Mouse (Mus musculus) MEL (cell line): ENCODE measurements at regions not wholly inside any gene's neighbourhood (a gene's known extent, or its start where the extent isn't known, plus 50 kb on each side); places are given as distances from the start of the nearest gene placed in this dataset.
A peak's percentile ranks its signal among the peaks of the same experiment; 100 is the strongest.

Experiments used
- DNase-seq: peaks from one replicate; pipeline ENCODE4 v3.0.0; 2011; ENCODE audit warnings: low read depth, low spot score
- H3K27ac ChIP-seq: 2 replicates; pipeline ENCODE4 v1.5.1; 2012; ENCODE audit warnings: low read depth, mild to moderate bottlenecking, control low read depth, low read length, moderate library complexity; ENCODE audit not compliant: control insufficient read depth
- H3K27me3 ChIP-seq, 2 experiments: fragments of 150-350 bp in 1 of 2; sonication (generic) in 1 of 2; 2 replicates each; pipeline ENCODE4 v1.6.1; 2012; ENCODE audit warnings: low read length in 2 of 2, mild to moderate bottlenecking in 2 of 2, improper control_type of control experiment in 1 of 2, moderate library complexity in 1 of 2; ENCODE audit not compliant: insufficient read depth in 2 of 2, control insufficient read depth in 1 of 2
- H3K36me3 ChIP-seq, 2 experiments: 2 replicates each; pipeline ENCODE4 v1.6.1; 2012 to 2014; ENCODE audit warnings: low read length in 2 of 2, improper control_type of control experiment in 1 of 2, inconsistent platforms in 1 of 2, mild to moderate bottlenecking in 1 of 2; ENCODE audit not compliant: insufficient read depth in 2 of 2, control insufficient read depth in 1 of 2
- H3K4me1 ChIP-seq, 2 experiments: fragments of 150-350 bp in 1 of 2; sonication (generic) in 1 of 2; 2 replicates each; pipeline ENCODE4 v1.6.1; 2012; ENCODE audit warnings: low read length in 2 of 2, improper control_type of control experiment in 1 of 2, mild to moderate bottlenecking in 1 of 2; ENCODE audit not compliant: insufficient read depth in 2 of 2, control insufficient read depth in 1 of 2
- H3K4me3 ChIP-seq, 2 experiments: fragments of 150-350 bp in 1 of 2; sonication (generic) in 1 of 2; 2 replicates each; pipeline ENCODE4 v1.5.1; 2012; ENCODE audit warnings: low read depth in 2 of 2, low read length in 2 of 2, mild to moderate bottlenecking in 2 of 2, moderate library complexity in 2 of 2, control low read depth in 1 of 2, improper control_type of control experiment in 1 of 2; ENCODE audit not compliant: control insufficient read depth in 1 of 2, insufficient read depth in 1 of 2
- H3K79me2 ChIP-seq: 2 replicates; pipeline ENCODE4 v1.6.1; 2012; ENCODE audit warnings: mild to moderate bottlenecking, low read length, moderate library complexity; ENCODE audit not compliant: control insufficient read depth, poor library complexity, insufficient read depth
- H3K9ac ChIP-seq: 2 replicates; pipeline ENCODE4 v1.6.1; 2012; ENCODE audit warnings: low read depth, mild to moderate bottlenecking, control low read depth, low read length, moderate library complexity; ENCODE audit not compliant: control insufficient read depth, poor library complexity, severe bottlenecking
- H3K9me3 ChIP-seq: fragments of 150-350 bp; sonication (generic); replicated peaks from 2 replicates; pipeline ENCODE4 v1.6.1; 2012; ENCODE audit warnings: mild to moderate bottlenecking, low read length, improper control_type of control experiment, moderate library complexity; ENCODE audit not compliant: insufficient read depth
- BHLHE40 ChIP-seq: IDR thresholded peaks from 2 replicates; pipeline ENCODE4 v1.6.1; 2012; ENCODE audit warnings: low read depth, mild to moderate bottlenecking, inconsistent platforms, low read length, improper control_type of control experiment, borderline replicate concordance
- CHD1 ChIP-seq: IDR thresholded peaks from 2 replicates; pipeline ENCODE4 v1.6.1; 2012; ENCODE audit warnings: low read depth, mild to moderate bottlenecking, inconsistent platforms, low read length, improper control_type of control experiment
- CHD2 ChIP-seq: IDR thresholded peaks from 2 replicates; pipeline ENCODE4 v1.6.1; 2011; ENCODE audit warnings: low read length, improper control_type of control experiment
- ELF1 ChIP-seq: IDR thresholded peaks from 2 replicates; pipeline ENCODE4 v1.6.1; 2014; ENCODE audit warnings: low read depth, mild to moderate bottlenecking, inconsistent platforms, low read length, improper control_type of control experiment, moderate library complexity
- HCFC1 ChIP-seq: IDR thresholded peaks from 2 replicates; pipeline ENCODE4 v1.6.1; 2012; ENCODE audit warnings: low read depth, mild to moderate bottlenecking, inconsistent platforms, low read length, improper control_type of control experiment, moderate library complexity
- MYB ChIP-seq: IDR thresholded peaks from 2 replicates; pipeline ENCODE4 v1.6.1; 2011; ENCODE audit warnings: mild to moderate bottlenecking, low read depth, low read length, improper control_type of control experiment
- NELFE ChIP-seq: IDR thresholded peaks from 2 replicates; pipeline ENCODE4 v1.6.1; 2011; ENCODE audit warnings: low read depth, low read length, improper control_type of control experiment
- NRF1 ChIP-seq: IDR thresholded peaks from 2 replicates; pipeline ENCODE4 v1.6.1; 2014; ENCODE audit warnings: low read depth, mild to moderate bottlenecking, inconsistent platforms, low read length, improper control_type of control experiment, moderate library complexity; ENCODE audit not compliant: poor library complexity, insufficient read depth, severe bottlenecking
- POLR2AphosphoS2 ChIP-seq: IDR thresholded peaks from 2 replicates; pipeline ENCODE4 v1.6.1; 2011; ENCODE audit warnings: low read length, improper control_type of control experiment
- SMC3 ChIP-seq: IDR thresholded peaks from 2 replicates; pipeline ENCODE4 v1.6.1; 2011; ENCODE audit warnings: low read depth, low read length, improper control_type of control experiment
- TAL1 ChIP-seq: IDR thresholded peaks from 2 replicates; pipeline ENCODE4 v1.6.1; 2012; ENCODE audit warnings: mild to moderate bottlenecking, inconsistent platforms, low read length, moderate library complexity, mixed read lengths
- UBTF ChIP-seq: IDR thresholded peaks from 2 replicates; pipeline ENCODE4 v1.6.1; 2012; ENCODE audit warnings: low read depth, mild to moderate bottlenecking, inconsistent platforms, low read length, improper control_type of control experiment, moderate library complexity, borderline replicate concordance; ENCODE audit not compliant: insufficient read depth
- USF1 ChIP-seq: IDR thresholded peaks from 2 replicates; pipeline ENCODE4 v1.6.1; 2014; ENCODE audit warnings: low read depth, mild to moderate bottlenecking, inconsistent platforms, low read length, improper control_type of control experiment, moderate library complexity
- USF2 ChIP-seq, 2 experiments: IDR thresholded peaks; 2 replicates each; pipeline ENCODE4 v1.6.1; 2011 to 2012; ENCODE audit warnings: improper control_type of control experiment in 2 of 2, low read length in 2 of 2, borderline replicate concordance in 1 of 2, inconsistent platforms in 1 of 2, low read depth in 1 of 2, mild to moderate bottlenecking in 1 of 2; ENCODE audit not compliant: insufficient read depth in 1 of 2

DNA sequence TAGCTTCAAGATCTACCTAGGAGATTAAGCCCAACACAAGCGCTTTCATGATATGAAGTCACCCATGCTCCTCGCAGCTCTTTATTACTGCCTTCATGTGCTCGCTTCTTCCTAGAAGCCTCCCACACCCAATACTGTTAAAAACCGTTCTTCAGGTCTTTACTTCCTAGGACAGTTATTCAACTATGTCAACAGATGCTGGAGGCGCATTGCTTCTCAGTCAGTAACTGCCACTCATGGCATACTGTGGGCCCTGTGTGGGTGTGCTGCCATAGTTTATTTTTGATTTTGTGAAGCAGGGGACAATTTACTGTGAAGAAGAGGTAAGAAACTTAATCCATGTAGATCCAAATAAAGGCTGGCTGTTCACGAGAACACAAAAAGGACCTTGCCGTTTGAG lies 89.2 kb downstream of the Kctd12 start:
- H3K9me3 ChIP-seq, result no peaks in the 10 kb centered on the region
- H3K27me3 ChIP-seq, result no peaks in the 10 kb centered on the region
- H3K27ac ChIP-seq, result no peak overlapping the region
- no peak for DNase-seq
- H3K79me2 ChIP-seq, result no peaks in the 10 kb centered on the region
- H3K9ac ChIP-seq, result no peak overlapping the region
- no peaks in the 10 kb centered on the region for H3K4me1 ChIP-seq
- H3K36me3 ChIP-seq, result no peaks in the 10 kb centered on the region
- no peak overlapping the region for H3K4me3 ChIP-seq
- TF ChIP-seq MYB (no peak), TAL1 (no peak), HCFC1 (no peak), USF2 (IDR thresholded peaks at IDR 0.05; ENCODE audit: borderline replicate concordance in 1 of 2, insufficient read depth in 1 of 2, low read depth in 1 of 2, low read length in 2 of 2) (no peak), UBTF (no peak), NELFE (no peak), NRF1 (no peak), CHD1 (no peak), USF1 (no peak), BHLHE40 (no peak), CHD2 (no peak)
- TF ChIP-seq, all 39 proteins: peak for 0

DNA sequence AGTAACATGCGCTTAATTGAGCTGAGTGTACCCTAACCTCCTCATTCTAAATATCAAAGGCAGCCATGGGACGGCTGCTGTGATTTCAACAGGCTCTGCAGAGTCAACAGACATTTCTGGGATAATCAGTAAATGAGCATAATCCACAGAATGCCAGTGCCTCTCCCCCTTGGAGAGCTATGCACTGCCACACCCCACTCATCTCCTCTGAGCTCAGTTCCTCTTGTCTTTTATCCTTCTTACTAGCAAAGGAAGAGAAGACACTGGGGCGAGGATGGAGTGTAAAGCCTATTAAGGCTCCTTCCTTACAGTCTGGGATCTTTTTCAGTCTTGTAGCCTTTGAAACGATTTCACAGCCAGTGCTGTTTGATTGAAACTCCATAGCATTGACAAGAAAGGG lies 90.9 kb downstream of the Kctd12 start:
- Histone ChIP-seq H3K27me3 (no peaks in the 10 kb centered on the region), H3K9me3 (no peaks in the 10 kb centered on the region), H3K79me2 (no peaks in the 10 kb centered on the region), H3K27ac (no peak overlapping the region), H3K4me1 (no peaks in the 10 kb centered on the region), H3K36me3 (no peaks in the 10 kb centered on the region), H3K9ac (no peak overlapping the region), H3K4me3 (no peak overlapping the region)
- no peak for DNase-seq
- TF ChIP-seq USF2 (IDR thresholded peaks at IDR 0.05; ENCODE audit: borderline replicate concordance in 1 of 2, insufficient read depth in 1 of 2, low read depth in 1 of 2, low read length in 2 of 2) (no peak), ELF1 (no peak), CHD2 (no peak), POLR2AphosphoS2 (no peak)

DNA sequence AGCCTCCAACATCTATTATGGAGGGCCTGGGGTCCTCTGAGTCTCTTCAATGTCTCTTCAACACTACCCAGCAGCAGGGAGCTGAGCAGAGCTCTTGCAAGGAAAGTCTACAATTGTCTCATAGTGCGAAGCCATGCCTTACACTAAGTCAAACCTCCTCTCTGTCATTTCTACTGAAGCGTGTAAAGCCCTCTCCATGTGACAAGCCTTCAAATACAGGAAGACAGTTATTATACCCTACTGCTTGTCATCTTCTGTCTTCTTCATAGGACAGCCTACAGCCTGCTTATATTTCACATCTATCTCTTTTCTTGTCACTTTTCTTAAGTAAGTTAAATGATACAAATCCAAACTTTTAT lies 97.2 kb downstream of the Kctd12 start:
- no peak for TF ChIP-seq CHD1
- no peak for TF ChIP-seq SMC3
- TF ChIP-seq, all 39 proteins: peak for 0
- Histone ChIP-seq H3K9me3 (no peaks in the 10 kb centered on the region), H3K4me3 (no peak overlapping the region), H3K79me2 (no peaks in the 10 kb centered on the region), H3K36me3 (peaks cover 0 to 15% of the 10 kb centered on the region in 2 experiments; a peak in 2 of 4 replicates), H3K27ac (no peak overlapping the region), H3K27me3 (no peaks in the 10 kb centered on the region), H3K4me1 (peaks cover 2 to 25% of the 10 kb centered on the region in 2 experiments), H3K9ac (no peak overlapping the region)
- DNase-seq, result peak; percentile 14
